Mouse (Mus musculus) hindbrain, embryonic 15.5 days (tissue): Measurements from ENCODE around the gene Luc7l2. TPM values are rescaled to one million over a fixed set of nuclear protein-coding genes. Genes with fewer than 3 reads are reported as not detected.
"Not testable (repeated sequence)": the region's sequence is repeated elsewhere in the genome, so short reads cannot be mapped to it uniquely, and the experiment has no call there.

Experiments
- ATAC-seq: fragments of 200-750 bp; cut with Nextera tagmentation; 2 replicates; pipeline ENCODE4 v1.8.0; 2017; ENCODE audit warnings: low read depth, moderate number of reproducible peaks, moderate TSS enrichment; ENCODE audit not compliant: low FRiP score
- H3K27ac ChIP-seq: fragments of 300-500 bp; sonication (generic); replicated peaks from 2 replicates; pipeline ENCODE4 v1.5.1; 2015; ENCODE audit warnings: mild to moderate bottlenecking, inconsistent platforms
- H3K27me3 ChIP-seq: fragments of 300-500 bp; sonication (generic); 2 replicates; pipeline ENCODE4 v1.6.1; 2015; ENCODE audit warnings: control low read depth, inconsistent platforms
- H3K36me3 ChIP-seq: fragments of 300-500 bp; sonication (generic); 2 replicates; pipeline ENCODE4 v1.6.1; 2015; ENCODE audit warnings: control low read depth, inconsistent platforms
- H3K4me1 ChIP-seq: fragments of 300-500 bp; sonication (generic); replicated peaks from 2 replicates; pipeline ENCODE4 v1.6.1; 2015; ENCODE audit warnings: control low read depth, inconsistent platforms
- H3K4me2 ChIP-seq: fragments of 300-500 bp; sonication (generic); 2 replicates; pipeline ENCODE4 v1.6.1; 2015; ENCODE audit warnings: moderate library complexity, mild to moderate bottlenecking, inconsistent platforms
- H3K4me3 ChIP-seq: fragments of 300-500 bp; sonication (generic); 2 replicates; pipeline ENCODE4 v1.5.1; 2015; ENCODE audit warnings: mild to moderate bottlenecking, inconsistent platforms
- H3K9ac ChIP-seq: fragments of 300-500 bp; sonication (generic); 2 replicates; pipeline ENCODE4 v1.6.1; 2015; ENCODE audit warnings: inconsistent platforms
- H3K9me3 ChIP-seq: fragments of 300-500 bp; sonication (generic); 2 replicates; pipeline ENCODE4 v1.6.1; 2016; ENCODE audit warnings: control low read depth, inconsistent platforms
- WGBS: fragments of 180-500 bp; shearing (Covaris S2); methylation state at CpG from one replicate; pipeline ENCODE4 v1.1.7; 2015; 5-methylcytosine and 5-hydroxymethylcytosine counted together
- polyA plus RNA-seq: library from polyadenylated mRNA; unstranded; fragments of >200 nt; fragmentation: Nextera tagmentation; extraction: Ambion mirVana; gene quantifications from 2 replicates; pipeline ENCODE4 v1.2.1, GENCODE M21; 2015

Luc7l2 gene
- polyA plus RNA-seq, 1 experiment from 2014 or later: 36.9 TPM

GRCm38 (mm10) chr6:38535788-38536187 is 15.3 kb upstream of the Luc7l2 start:
- ATAC-seq: no peak
- Histone ChIP-seq H3K27ac (peak overlapping the region; percentile 94), H3K4me3 (peak overlapping the region; percentile 60), H3K36me3 (peaks cover 12% of the 10 kb centered on the region), H3K4me1 (peaks cover 18% of the 10 kb centered on the region), H3K4me2 (peak overlapping the region; percentile 58), H3K9ac (peak overlapping the region; percentile 75), H3K9me3 (no peaks in the 10 kb centered on the region), H3K27me3 (no peaks in the 10 kb centered on the region)
- WGBS: 79% methylated on average over 1 of the region's 1 CpGs

- WGBS: 98% methylated on average over 5 of the region's 5 CpGs
- H3K4me1 ChIP-seq, H3K4me3 ChIP-seq, H3K9me3 ChIP-seq, H3K9ac ChIP-seq, H3K27me3 ChIP-seq, H3K27ac ChIP-seq, ATAC-seq, H3K4me2 ChIP-seq: not testable (repeated sequence)
- H3K36me3 ChIP-seq: peaks cover 17% of the 10 kb centered on the region
Observed at GRCm38 (mm10) chr6:38544141-38544540, 7.0 kb upstream of the Luc7l2 start.

- not testable (repeated sequence) for H3K4me3 ChIP-seq, H3K36me3 ChIP-seq, H3K4me2 ChIP-seq, H3K27me3 ChIP-seq, H3K4me1 ChIP-seq, H3K27ac ChIP-seq, H3K9me3 ChIP-seq, ATAC-seq, H3K9ac ChIP-seq
- 93% methylated on average over 2 of the region's 2 CpGs for WGBS
Observed at GRCm38 (mm10) chr6:38547005-38547404, 4.1 kb upstream of the Luc7l2 start.

GRCm38 (mm10) chr6:38547707-38548106 is 3.4 kb upstream of the Luc7l2 start:
- Histone ChIP-seq H3K4me2 (no peak overlapping the region), H3K9ac (no peak overlapping the region), H3K4me1 (peaks cover 9% of the 10 kb centered on the region), H3K9me3 (no peaks in the 10 kb centered on the region), H3K27ac (no peak overlapping the region), H3K36me3 (no peaks in the 10 kb centered on the region), H3K4me3 (no peak overlapping the region), H3K27me3 (no peaks in the 10 kb centered on the region)
- 84% methylated on average over 1 of the region's 1 CpGs for WGBS
- ATAC-seq: no peak

- not testable (repeated sequence) for H3K27ac ChIP-seq, H3K36me3 ChIP-seq, H3K9ac ChIP-seq, H3K4me3 ChIP-seq, H3K27me3 ChIP-seq, H3K9me3 ChIP-seq, H3K4me2 ChIP-seq, ATAC-seq
- H3K4me1 ChIP-seq: peaks cover 12% of the 10 kb centered on the region
- WGBS: 95% methylated on average over 7 of the region's 7 CpGs
Observed at GRCm38 (mm10) chr6:38548595-38548994, 2.5 kb upstream of the Luc7l2 start.

GRCm38 (mm10) chr6:38549840-38550239 is 1.3 kb upstream of the Luc7l2 start:
- 88% methylated on average over 6 of the region's 6 CpGs for WGBS
- Histone ChIP-seq H3K27ac (peak overlapping the region; percentile 100), H3K4me2 (peak overlapping the region; percentile 71), H3K4me1 (peaks cover 23% of the 10 kb centered on the region), H3K4me3 (peak overlapping the region; percentile 85)
- H3K9ac ChIP-seq, ATAC-seq, H3K27me3 ChIP-seq, H3K9me3 ChIP-seq, H3K36me3 ChIP-seq: not testable (repeated sequence)

DNA sequence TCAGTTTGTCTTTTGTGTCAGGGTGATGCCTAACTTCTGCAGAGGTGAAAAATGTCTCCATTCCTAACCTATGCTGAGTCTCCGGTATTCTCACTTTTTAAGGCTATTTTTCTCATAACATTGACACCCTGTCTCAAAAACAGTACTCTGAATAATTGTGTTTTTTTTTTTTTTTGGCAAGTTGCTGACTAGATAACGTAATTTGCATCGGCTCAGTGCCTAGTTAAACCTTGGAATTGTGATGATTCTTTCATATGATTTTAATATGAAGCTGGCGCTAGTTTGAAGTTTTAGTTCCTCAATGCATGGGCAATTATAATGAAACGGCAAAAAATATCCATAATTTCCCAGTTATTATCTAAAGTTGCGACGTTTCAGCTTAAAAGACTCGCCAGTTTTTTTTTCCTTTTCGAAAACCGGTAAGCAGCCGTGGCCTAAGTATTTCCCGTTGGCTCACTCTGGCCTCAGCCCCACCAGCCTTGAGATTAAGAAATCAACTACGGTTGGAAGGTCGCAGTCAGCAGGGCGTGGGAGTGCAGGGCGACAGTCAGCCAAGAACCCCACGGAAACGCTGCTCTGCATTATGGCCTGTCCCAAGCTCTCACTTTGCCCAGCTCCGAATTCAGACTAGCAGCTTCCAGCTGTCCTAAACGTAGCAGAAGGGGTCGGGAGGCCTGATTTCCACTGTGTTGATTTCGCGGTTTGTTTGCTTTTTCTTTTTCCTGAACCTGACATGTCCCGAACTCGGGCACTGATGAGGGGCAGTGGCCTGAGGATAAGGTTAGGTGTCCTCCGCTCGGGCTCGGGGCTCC is 678 bp upstream of the Luc7l2 start:
- Histone ChIP-seq H3K4me3 (peak overlapping the region; percentile 85), H3K9me3 (no peaks in the 10 kb centered on the region), H3K36me3 (no peaks in the 10 kb centered on the region), H3K4me1 (peaks cover 24% of the 10 kb centered on the region), H3K27me3 (no peaks in the 10 kb centered on the region), H3K4me2 (peak overlapping the region; percentile 71), H3K27ac (peak overlapping the region; percentile 100), H3K9ac (peak overlapping the region; percentile 75)
- WGBS: 6% methylated on average over 28 of the region's 28 CpGs
- ATAC-seq: peak; percentile 9

- 0% methylated on average over 32 of the region's 32 CpGs for WGBS
- Histone ChIP-seq H3K27me3 (no peaks in the 10 kb centered on the region), H3K4me3 (peak overlapping the region; percentile 85), H3K4me1 (peaks cover 31% of the 10 kb centered on the region), H3K36me3 (no peaks in the 10 kb centered on the region), H3K27ac (peak overlapping the region; percentile 100), H3K9ac (peak overlapping the region; percentile 81), H3K9me3 (no peaks in the 10 kb centered on the region), H3K4me2 (peak overlapping the region; percentile 69)
- ATAC-seq: peak; percentile 95
Observed at GRCm38 (mm10) chr6:38551989-38552635, 978 bp downstream of the Luc7l2 start.

DNA sequence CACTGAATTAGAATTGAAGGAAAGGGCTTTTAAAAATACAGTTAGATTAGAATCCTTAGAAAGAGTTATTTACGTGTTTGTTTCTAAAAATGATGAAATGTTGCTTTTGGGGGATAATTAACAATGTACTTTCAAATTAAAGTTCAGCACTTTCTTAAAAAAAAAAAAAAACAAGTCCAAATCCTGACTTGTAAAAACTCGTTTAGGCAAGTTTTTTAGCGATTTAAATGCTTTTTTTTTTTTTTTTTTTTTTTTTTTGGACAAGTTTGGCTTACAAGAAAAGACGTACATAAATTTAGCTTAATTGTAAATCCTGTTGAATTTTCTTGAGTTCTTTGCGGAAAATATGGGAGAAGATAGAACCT is 1.5 kb downstream of the Luc7l2 start:
- 27% methylated on average over 5 of the region's 5 CpGs for WGBS
- H3K27me3 ChIP-seq: no peaks in the 10 kb centered on the region
- H3K27ac ChIP-seq: no peak overlapping the region
- peaks cover 31% of the 10 kb centered on the region for H3K4me1 ChIP-seq
- no peak for ATAC-seq
- peak overlapping the region; percentile 69 for H3K4me2 ChIP-seq
- H3K9ac ChIP-seq: peak overlapping the region; percentile 81
- H3K9me3 ChIP-seq: no peaks in the 10 kb centered on the region
- H3K36me3 ChIP-seq: no peaks in the 10 kb centered on the region; the same call in 1 of the 2 replicates
- H3K4me3 ChIP-seq: peak overlapping the region; percentile 85

- Histone ChIP-seq H3K36me3 (peaks cover 32% of the 10 kb centered on the region), H3K27ac (no peak overlapping the region)
- 84% methylated on average over 2 of the region's 2 CpGs for WGBS
Observed at GRCm38 (mm10) chr6:38576096-38576495, 25.0 kb downstream of the Luc7l2 start.

DNA sequence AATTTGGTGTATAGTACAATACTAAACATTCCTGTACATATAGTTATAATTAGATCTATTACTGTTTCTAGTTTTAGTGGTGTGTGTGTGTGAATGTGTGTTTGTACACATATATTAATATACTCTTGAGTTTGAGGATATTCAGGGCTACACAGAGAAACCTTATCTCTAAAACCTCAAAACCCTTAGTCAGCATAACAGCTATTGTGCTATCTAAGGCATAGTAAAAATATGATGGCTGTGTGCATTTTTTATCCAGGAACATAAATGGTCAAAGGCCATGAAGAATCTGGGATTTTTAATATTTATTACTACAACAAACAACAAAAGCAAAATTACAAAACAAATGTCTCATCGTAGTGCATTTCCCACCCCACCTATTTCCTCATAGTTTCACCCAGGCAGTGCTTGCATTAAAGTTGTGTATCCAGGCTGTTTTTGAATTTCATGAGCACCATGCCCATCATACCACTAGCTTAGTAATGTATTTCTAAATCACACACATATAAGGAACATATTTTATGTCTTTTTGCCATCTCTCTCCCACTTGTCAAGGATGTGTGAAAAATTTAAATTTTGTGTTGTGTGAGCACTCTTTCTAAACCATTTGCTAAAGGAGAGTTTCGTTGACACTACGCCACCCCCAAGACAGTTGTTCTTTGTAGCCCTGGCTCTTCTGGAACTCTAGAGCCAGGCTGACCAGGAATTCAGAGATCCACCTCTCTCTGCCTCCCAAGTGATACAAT is 29.2 kb downstream of the Luc7l2 start:
- Histone ChIP-seq H3K4me3 (no peak overlapping the region), H3K4me2 (no peak overlapping the region), H3K4me1 (no peaks in the 10 kb centered on the region), H3K27ac (no peak overlapping the region), H3K9ac (no peak overlapping the region), H3K27me3 (no peaks in the 10 kb centered on the region), H3K9me3 (no peaks in the 10 kb centered on the region), H3K36me3 (peaks cover 18% of the 10 kb centered on the region)
- 95% methylated on average over 3 of the region's 3 CpGs for WGBS
- ATAC-seq: no peak

More at GRCm38 (mm10) chr6:38576096-38576495, 25.0 kb downstream of the Luc7l2 start:
- H3K4me2 ChIP-seq: no peak overlapping the region
- H3K9me3 ChIP-seq: no peaks in the 10 kb centered on the region
- no peaks in the 10 kb centered on the region for H3K27me3 ChIP-seq
- no peaks in the 10 kb centered on the region for H3K4me1 ChIP-seq
- no peak overlapping the region for H3K4me3 ChIP-seq
- no peak overlapping the region for H3K9ac ChIP-seq
- no peak for ATAC-seq

GRCm38 (mm10) chr6:38581711-38582110 is 30.6 kb downstream of the Luc7l2 start:
- no peak for ATAC-seq
- H3K27me3 ChIP-seq: no peaks in the 10 kb centered on the region
- WGBS: 91% methylated on average over 3 of the region's 3 CpGs
- peaks cover 28% of the 10 kb centered on the region for H3K36me3 ChIP-seq
- no peak overlapping the region for H3K9ac ChIP-seq
- no peak overlapping the region for H3K4me3 ChIP-seq
- H3K4me1 ChIP-seq: no peaks in the 10 kb centered on the region
- no peak overlapping the region for H3K27ac ChIP-seq
- no peak overlapping the region for H3K4me2 ChIP-seq
- H3K9me3 ChIP-seq: no peaks in the 10 kb centered on the region
